Mouse (Mus musculus) spleen, embryonic (tissue): Measurements from ENCODE around the gene Them7.

Experiments
- CTCF ChIA-PET: fragments of 350-600 bp; sonication (Branson Sonifier 250); formaldehyde crosslinking; loops from one replicate; lab custom pipeline; 2022; lab: Charles Lee

The Them7 gene

DNA sequence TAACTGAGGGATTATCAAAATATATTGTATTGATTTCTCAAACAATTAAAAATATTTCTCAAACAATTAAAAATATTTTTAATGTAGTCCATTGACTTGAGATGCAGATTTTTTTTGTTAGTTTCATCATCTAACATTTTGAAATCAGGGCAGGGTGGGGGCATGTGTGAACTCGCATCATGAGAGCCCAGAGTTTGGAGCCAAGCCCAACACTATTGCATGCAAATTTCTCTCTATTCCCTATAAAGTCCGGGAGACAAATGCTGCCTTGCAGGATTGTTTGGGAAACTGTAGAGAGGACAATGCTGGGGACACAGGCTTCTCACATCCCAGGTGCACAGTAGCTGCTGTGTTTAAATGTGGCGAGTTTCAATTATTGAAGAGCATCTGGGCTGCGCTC is 151.6 kb downstream of the Them7 start:
- CTCF ChIA-PET, result no interaction called here

DNA sequence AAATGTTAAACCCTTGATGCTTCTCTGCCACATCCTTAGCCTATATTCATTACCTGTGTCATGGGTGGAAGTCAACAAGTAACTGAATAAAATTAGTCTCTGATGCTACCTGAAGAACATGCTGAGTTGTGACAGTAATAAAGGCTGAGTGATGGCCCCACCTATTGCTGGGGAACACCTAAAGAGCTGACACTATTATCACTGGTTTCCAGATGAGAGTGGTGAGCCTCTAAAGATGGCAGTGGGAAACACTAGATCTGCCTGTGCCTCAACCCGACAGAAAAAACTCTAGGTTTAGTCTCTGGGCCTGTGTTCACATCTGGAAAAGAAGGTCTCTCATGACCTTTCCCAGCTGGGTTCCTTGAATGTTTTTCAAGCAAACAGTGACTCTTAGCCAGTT is 155.6 kb downstream of the Them7 start:
- CTCF ChIA-PET, result no interaction called here

DNA sequence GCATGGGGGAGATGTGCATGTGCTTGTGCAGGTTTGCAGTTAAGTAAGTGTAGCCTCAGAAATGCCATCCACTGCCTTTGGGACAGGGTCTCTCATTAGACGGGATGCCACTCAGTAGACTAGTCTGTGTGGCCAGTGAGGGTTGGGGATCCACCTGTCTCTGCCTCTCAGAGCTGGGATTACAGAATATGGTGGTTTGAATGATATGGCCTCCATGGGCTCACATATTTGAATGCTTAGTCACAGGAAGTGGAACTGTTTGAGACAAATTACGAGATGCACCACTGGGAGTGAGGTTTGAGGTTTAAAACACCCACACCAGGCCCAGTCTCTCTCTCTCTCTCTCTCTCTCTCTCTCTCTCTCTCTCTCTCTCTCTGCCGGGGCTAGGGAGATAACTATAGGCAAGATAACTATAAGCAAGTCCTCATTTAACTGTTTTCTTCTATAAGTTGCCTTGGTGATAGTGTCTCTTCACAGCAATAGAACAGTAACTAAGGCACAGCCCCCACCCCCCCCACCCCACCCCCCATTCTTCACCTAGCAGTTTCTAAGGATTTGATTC is 156.7 kb downstream of the Them7 start:
- CTCF ChIA-PET, result no interaction called here

DNA sequence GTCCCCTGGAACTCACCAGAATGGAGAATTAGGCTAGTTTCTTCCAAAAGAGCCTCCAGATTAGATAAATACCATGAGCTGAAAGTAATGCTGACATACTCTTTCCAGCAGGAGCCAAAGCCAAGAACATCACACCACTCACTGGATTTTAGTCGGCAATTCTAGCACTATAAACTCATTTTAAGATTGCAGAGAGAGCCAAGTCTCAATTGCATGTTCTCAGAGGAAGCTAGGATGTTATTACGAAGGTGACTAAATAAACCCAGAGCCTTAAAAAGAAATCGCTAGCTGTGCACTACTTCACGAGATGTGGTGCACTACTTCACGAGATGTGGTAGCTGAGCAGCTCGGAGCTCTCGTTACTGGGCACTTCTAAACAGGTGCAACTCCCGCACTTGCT is 158.9 kb downstream of the Them7 start:
- CTCF ChIA-PET, result no interaction called here

DNA sequence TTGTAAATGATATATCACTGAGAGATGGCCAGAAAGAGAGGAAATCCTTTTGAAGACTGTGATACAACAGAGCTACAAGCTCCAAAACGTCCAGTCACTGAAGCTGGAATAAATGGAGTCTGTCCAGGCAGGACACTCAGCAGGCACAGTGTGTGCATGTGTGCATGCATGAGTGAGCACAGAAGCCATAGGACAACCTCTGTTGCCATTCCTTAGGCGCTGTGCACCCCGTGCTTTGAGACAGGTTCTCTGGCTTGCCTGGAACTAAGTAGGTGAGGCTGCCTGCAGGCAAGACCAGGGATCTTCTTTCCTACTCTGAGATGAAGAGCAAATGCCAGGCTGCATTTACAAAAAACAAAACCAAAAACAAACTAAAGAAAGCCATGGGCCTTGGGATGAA is 160.9 kb downstream of the Them7 start:
- CTCF ChIA-PET, result no interaction called here

DNA sequence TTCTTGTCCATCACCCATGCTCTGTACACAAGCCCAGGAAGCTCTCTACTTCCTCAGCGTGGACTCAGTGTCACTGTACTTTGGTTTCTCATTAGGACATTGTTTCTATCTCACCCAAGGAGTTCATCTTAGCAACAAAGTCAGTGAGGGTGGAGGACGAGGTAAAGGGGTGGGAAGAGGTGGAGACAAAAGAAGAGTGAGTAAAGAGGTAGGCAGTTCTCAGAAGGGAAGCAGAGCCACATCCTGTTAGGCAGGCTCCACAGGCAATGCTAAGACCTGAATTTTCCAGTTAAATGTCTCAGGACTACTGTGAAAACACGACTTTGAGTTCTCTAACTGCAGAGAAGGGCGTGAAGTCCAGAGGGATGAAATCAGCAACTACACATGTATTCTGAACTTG is 162.3 kb downstream of the Them7 start:
- CTCF ChIA-PET, result no interaction called here

DNA sequence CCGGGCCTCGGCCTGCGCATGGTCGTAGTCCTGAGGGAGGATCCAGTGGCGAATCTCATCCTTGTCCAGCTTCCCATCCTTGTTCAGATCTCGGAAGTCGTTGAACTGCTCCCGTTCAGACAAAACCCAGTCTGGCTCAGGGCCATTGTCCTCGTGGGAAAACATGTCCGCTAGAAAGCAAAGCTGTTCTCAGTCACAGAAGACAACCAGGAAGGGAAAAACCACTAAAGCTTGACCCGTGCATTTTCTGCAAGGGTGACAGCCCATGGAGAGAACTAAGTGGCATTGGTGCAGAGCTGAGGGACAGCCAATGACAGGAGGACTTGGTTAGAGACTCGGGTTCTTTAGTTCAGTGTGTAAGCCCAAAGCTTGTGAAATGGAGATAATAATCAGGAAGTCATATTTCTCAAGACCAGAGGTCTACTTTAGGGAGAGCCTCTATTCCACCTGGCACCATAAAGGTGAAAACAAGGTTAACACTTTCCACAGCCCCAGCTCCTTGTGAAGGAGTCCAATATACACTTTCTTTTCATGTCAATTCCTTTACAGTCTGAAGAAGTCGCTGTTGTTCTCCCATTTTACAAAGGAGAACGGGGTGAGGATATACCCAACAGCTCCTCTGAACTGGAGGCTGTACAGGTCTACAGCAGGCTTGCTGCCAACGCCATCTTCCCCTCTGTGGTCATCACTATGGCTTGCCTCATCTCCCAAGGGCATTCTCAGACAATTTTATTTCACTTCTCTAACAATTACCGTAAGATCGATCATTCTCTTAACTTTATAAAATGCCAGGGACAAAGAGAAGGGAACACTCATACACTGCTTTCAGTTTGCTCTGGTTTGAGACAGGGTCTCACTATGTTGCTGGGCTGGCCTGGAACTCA is 165.1 kb downstream of the Them7 start:
- CTCF ChIA-PET, result no interaction called here

DNA sequence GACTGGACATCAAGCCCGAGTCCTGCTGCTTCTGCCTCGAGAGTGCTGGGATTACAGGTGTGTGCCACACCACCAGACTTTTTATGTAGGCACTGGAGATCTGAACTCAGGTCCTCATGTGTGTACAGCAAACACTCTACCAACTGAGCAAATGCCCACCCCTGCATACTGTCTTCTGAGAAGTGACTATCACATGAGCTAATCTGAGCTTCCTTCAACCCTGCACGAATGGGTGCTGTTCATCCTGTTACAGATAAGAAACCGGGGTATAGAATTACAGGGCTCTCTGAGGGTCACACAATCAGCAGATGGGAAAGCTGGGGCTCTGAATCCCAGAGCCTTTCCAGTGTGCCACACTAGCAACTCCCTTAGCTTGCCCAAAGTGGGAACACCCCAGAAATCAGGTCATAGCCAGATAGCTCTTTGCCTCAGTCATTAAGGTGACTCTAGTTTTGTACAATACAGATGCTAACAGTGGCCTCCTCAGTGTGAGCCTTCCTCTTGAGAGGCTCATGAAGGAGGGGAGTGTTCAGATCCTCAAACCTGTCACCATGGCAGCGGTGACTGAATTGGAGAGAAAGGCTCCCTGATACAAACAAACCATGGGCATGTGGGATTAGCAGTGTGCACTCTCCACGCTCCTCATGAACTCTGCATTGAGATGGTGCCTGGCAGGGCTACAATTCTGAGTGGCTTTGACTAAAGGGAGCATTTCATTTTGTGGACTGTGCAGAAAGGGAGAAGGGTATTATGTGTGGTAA is 166.7 kb downstream of the Them7 start:
- CTCF ChIA-PET, result no interaction called here

DNA sequence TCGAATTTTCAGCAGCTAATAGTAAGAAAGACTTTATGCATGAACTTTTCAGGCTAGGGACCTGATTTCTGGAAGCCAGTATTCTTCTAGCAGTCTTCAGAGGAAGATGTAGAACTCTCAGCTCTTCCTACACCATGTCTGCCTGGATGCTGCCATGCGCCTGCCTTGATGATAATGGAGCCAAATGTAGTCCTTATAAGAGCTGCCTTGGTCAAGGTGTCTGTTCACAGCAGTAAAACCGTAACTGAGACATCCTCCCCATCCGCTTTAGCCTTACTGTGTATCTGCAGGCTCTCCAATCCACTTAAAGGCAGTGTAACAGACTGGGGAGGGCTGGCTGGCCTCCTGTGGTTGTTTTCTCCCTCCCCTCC is 167.3 kb downstream of the Them7 start:
- CTCF ChIA-PET, result no interaction called here

DNA sequence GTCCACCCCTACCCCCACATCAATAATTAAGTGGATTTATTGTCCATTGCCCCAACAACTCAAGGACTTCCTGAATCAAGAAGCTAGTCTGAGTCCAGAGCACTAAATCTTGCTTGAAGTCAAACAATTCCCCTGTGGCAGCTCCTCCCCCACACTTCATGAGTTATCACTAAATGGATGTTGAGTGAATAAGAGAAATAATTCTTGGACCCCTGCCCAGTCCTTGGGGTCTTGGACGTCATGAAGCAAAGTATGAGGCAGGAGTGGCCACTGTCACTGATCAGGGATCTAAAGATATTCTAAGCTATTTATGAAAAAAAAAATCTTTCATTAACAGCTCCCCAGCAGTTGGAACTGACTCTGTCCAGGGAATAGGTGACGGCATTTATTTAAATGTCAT is 168.4 kb downstream of the Them7 start:
- CTCF ChIA-PET, result no interaction called here

DNA sequence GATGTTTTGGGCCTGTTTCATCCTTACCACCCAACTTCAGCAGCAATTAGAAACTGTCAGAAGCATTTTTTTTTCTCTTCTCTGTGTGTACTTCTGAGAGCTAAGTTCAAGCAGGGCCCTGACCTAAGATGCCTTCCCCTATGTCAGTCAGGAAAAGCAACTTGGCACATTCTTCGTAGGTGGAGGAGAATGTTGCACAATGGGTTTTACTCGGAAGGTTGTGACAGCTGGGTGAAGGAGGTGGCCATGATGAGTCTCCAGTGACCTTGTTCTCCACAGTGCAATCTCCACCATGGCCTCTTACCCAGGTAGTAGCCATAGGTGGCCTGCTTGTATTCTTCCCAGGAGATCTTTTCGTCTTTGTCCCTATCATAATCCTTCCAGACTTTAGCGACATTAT is 170.3 kb downstream of the Them7 start:
- CTCF ChIA-PET, result no interaction called here

DNA sequence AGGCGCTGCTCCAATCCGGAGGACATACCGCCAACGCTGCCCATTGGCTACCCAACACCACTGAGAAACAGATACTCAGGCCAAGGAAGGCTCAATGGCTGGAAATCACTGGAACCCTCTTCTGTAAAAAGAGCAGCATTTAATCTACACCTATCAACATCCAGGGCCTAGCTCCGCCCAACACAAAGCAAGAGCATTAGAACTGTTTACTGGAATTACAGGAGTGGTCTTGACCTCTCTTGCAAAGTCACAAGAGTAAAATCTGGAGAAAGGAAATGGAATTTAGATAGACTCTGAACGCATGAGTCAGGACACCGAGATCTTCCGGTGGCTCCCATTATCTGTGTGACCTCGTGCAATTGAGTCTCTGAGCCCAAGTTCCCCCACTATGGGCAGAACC is 171.9 kb downstream of the Them7 start:
- CTCF ChIA-PET, result no interaction called here

DNA sequence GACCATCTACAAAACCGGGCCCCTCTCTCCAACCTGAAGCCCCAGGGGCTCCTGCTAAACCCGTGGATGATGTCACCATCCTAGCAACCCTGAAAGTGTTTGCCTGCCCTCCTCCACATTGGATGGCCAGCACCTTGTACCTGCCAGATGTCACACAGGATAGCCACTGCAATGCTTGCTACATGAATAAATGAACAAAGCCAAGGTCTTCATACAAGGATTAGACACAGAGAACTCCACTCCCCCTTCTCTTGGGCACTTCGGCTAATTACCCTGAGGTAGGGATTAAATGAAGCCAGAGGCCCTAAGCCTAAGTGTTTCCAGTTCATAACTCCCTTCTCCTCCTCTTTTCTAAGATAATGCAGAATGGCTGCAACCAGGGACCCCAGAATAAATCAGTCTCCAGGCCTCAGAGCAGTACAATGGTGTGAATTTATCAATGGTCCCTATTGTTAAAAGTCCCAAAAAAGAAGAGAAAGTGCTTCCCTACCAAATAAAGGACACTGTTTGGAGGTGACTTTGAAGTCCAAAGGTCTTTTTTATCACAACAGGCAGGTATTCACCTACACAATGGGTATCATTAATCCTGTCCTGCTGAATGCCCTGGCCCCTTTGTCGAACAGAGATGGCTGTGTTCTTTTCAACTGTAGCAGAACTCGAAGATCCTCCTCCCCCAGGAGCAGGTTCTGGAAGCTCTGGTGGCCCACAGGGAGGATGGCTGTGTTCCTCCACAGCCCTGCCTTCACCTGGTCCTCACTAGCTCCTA is 173.5 kb downstream of the Them7 start:
- CTCF ChIA-PET, result no interaction called here

DNA sequence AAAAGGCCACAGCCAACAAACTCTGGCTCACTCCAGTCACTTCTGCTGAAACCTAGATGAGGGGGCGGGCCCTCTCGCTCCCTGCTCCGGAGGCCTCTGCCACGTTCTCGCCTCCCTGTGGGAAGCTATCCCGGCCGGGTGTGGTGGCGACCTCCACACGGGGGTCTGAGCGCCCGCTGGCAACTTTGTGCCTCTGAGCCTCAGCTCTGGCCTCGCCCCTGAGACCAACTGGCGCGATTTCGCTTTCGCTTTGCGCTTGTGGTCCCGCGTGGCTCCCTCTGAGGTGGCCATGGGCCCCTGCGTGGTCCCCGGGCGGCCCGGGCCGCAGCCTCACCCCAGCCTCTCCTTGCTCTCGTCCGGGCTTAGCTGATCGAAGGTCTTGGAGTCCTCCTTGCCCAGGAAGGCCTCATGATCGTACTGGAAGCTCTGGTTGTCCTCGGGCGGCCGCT is 174.5 kb downstream of the Them7 start:
- CTCF ChIA-PET, result no interaction called here

DNA sequence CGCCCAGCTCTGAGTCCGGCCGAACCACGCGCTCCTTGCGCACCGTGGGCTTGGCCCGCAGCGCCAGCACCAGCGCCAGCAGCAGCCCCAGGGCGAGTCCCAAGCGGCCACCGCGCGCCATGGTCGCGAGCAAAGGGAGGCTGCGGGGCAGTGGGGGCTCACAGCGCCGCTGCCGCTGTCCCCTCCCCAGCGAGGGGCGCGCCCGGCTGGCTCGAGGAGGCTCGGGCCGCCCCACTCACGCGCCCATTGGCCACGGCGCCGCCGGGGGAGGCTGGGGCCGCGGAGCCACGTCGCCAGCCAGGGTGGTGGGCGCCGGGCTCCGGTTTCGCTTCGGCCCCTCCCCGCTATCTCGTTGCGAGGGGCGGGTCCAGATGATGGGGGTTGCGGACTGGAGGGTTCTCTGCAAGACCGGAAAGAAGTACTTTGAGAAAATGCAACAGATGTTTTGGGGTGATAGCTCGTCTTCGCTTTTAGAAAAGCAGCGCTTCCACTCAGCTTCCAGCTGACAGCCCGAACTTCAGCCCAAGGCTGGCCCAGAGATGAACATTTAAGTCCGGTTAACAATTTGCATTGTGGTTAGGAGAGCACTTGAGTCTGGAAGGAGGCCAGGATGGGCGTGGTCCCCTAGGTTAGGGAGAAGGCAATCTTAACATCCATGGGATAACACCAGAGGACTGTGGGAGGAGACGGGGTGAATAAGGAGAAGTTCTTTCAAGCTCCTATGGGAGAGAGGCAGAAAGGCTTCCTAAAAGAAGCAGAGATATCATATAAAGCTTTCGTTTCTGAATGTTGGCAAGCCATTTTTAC is 175.2 kb downstream of the Them7 start, which contains the start of gene Rcn1:
Gene Rcn1, minus strand, starts transcription at position 235 of the 807 bp plus-strand sequence.
- CTCF ChIA-PET, result no interaction called here

DNA sequence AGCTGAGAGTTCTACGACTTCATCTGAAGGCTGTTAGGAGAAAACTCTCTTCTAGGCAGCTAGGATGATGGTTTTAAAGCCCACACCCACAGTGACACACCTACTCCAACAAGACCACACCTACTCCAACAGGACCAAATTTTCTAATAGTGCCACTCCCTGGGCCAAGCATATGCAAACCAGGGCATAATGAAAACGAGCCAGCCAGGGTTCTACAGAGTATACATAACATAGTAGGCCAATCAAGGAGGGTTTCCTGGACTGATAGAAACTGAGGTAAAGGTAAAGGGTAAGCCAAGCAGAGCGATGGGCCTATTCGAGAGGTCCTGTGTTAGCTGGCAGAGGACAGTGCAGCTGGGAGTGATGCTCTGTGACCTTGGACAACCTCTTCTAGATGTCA is 176.4 kb downstream of the Them7 start:
- CTCF ChIA-PET, result no interaction called here

DNA sequence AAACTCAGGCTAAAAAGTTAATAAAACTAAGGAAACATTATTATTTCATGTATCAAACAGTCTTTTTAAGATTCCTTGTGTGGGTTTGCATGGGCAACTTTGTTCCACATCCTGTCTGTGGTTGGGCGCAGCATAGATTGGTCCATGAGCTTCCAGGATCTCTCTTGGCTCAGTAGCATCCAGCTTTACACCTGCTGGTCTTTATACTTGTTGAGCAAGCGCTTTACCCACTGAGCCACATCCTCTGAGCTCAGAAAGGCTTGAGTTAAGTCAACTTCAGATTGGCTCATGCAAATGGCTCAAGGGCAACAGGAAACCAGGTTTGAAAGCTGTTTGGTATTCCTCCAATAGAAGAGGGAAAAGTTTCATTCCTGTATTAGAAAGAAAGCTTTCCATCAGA is 178.1 kb downstream of the Them7 start:
- CTCF ChIA-PET, result interaction anchor here (0.7 kb wide), 1 partner anchor 584 kb away, joined by 4 read pairs; no protein-coding TSS in a partner anchor

DNA sequence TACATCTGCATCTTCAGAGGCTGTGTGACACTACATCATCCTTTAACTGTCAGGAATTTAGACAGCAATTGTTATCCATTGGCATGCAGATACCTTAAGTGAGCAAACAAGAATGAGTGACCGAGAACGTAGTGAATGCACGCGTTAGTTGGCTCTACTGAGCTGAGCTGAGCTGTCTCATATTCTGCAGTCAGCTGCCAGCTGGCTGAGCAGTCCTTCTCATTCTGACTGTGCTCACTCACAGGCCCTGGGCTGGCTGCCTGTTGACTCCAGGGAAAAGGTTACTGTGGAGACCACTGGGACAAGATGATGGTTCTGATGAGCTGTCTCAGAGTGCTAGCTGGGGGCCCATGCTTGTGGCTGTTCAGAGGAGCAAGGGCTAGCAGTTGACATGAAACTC is 184.4 kb downstream of the Them7 start:
- CTCF ChIA-PET, result no interaction called here

DNA sequence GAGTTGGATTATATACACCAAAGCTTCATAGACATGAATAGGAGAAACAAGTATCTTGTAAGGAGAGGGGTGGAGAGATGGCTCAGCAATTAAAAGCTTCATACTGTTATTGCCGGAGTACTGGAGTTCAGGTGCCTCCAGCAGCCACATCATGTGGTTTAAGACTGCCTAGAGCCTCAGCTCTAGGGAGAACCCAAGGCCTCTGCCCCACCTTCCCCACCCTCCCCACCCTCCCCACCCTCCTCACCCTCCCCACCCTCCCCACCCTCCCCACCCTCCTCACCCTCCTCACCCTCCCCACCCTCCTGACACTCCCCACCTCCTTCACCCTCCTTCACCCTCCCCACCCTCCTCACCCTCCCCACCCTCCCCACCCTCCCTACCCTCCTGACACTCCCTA is 185.1 kb downstream of the Them7 start:
- CTCF ChIA-PET, result no interaction called here

DNA sequence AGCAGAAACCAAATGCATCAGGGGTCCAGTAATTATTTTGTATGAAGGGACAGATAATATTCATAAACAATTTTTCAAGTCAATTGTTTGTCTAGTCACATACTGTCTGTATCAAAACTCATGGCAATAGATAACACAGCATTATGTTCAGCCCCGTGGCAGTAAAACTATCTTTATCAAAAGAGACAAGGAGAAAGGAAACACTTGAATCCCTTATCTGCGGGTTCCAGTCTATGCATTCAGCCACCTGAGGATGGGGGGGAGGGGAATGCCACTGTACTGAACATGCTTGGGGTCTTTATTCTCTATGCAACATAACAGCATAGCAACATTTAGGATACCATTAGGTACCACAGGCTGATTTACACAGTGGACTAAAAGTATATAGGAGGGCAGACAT is 190.2 kb downstream of the Them7 start:
- CTCF ChIA-PET, result no interaction called here

DNA sequence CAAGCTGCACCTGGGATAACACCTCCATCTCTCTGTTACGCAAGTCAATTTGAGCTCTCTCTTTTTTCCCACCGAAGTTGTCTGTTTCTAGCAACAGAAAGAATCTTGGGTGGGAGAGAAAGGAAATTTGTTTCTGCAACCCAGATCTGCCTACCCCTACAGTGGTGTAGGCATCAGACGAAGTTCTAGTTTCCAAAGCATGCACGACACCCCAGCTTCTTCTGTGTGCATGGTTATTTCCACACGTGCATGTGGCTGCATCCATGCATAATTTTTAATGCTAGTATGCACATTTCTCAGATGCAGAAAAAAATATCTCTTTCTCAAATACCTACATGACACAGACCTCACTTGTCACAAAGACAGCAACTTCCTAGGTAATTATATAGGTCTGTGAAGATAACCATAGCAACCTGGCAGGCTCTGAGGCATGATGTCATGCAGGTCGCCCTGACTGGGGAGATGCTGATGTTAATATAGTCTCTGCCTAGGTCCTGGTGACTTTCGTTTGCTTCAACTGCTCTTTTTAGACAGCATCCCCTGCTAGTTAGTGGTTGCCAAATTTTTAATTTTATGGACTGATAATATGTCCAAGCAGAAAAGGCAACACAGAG is 192.0 kb downstream of the Them7 start:
- CTCF ChIA-PET, result no interaction called here
